Mouse (Mus musculus) megakaryocyte, embryonic 14.5 days (primary cell): ENCODE data around the gene Polk.

ENCODE experiments used
- FLI1 ChIP-seq: IDR thresholded peaks from 2 replicates; pipeline ENCODE4 v1.6.1; 2012; ENCODE audit warnings: low read length, inconsistent platforms, mixed read lengths
- GATA1 ChIP-seq: IDR thresholded peaks from 3 replicates; pipeline ENCODE4 v1.6.1; 2012; ENCODE audit warnings: mixed read lengths, low read length, inconsistent platforms, borderline replicate concordance

- no peak for TF ChIP-seq GATA1
- no peak for TF ChIP-seq FLI1
Observed at GRCm38 (mm10) chr13:96452621-96453020, 89.8 kb downstream of the Polk start.
